Mouse (Mus musculus) liver, embryonic 14.5 days (tissue): ENCODE measurements around the gene Adgrl2.

Experiments
- CTCF ChIP-seq: IDR thresholded peaks from 2 replicates; pipeline ENCODE4 v1.5.1; 2016; ENCODE audit warnings: antibody characterized with exemption, low read depth, control low read depth
- EP300 ChIP-seq: IDR thresholded peaks from 2 replicates; pipeline ENCODE4 v1.6.1; 2016; ENCODE audit warnings: antibody characterized with exemption, low read depth

DNA sequence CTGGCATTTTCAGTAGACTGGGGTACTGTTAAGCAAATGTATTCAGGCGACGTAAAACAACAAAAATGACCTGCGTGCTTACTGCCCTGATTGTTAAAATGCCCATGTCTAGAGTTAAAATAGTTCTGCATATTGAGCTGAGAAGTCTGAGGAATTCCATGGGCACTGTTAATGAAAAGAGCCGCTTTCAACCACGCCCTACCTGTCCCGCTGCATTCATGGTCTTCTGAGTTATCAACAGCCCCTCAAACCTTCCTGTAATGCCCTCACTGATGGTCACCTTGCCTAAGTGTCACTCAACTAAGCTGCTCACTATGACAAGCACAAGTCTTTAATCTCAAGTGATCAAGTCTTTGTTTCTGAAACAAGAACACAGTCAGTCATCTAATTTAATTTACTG lies 12.5 kb downstream of the Adgrl2 start:
- TF ChIP-seq CTCF (no peak), EP300 (no peak)
